Mouse (Mus musculus): ENCODE measurements at regions not wholly inside any gene's neighbourhood (a gene's known extent, or its start where the extent isn't known, plus 50 kb on each side); places are given as distances from the start of the nearest gene placed in this dataset.
A peak's percentile ranks its signal among the peaks of the same experiment; 100 is the strongest.

GRCm38 (mm10) chr9:6651572-6652236 is 382.1 kb upstream of the Ddi1 start:
- no peak for ATAC-seq (ENCODE audit: insufficient number of reproducible peaks, insufficient read depth, low FRiP score, low read depth)
- Histone ChIP-seq H3K27me3 (ENCODE audit: control insufficient read depth, insufficient read depth, low read length) (no peaks in the 10 kb centered on the region), H3K9me3 (ENCODE audit: control insufficient read depth, low read depth, low read length) (no peaks in the 10 kb centered on the region), H3K4me3 (ENCODE audit: low read depth, low read length) (no peak overlapping the region), H3K36me3 (ENCODE audit: control insufficient read depth, insufficient read depth, low read length) (no peaks in the 10 kb centered on the region), H3K9ac (replicated peaks; ENCODE audit: low read depth, low read length) (no peak overlapping the region), H3K4me1 (ENCODE audit: control insufficient read depth, insufficient read depth, low read length) (no peaks in the 10 kb centered on the region), H3K4me2 (replicated peaks; ENCODE audit: low read depth, low read length) (no peak overlapping the region), H3K27ac (ENCODE audit: low read length) (no peak overlapping the region)
- 90% methylated on average over 6 of the region's 6 CpGs for WGBS

GRCm38 (mm10) chr9:6645796-6646309 is 376.2 kb upstream of the Ddi1 start:
- Histone ChIP-seq H3K27ac (ENCODE audit: low read length) (no peak overlapping the region), H3K4me2 (replicated peaks; ENCODE audit: low read depth, low read length) (no peak overlapping the region), H3K36me3 (ENCODE audit: control insufficient read depth, insufficient read depth, low read length) (no peaks in the 10 kb centered on the region), H3K27me3 (ENCODE audit: control insufficient read depth, insufficient read depth, low read length) (no peaks in the 10 kb centered on the region), H3K9ac (replicated peaks; ENCODE audit: low read depth, low read length) (no peak overlapping the region), H3K4me1 (ENCODE audit: control insufficient read depth, insufficient read depth, low read length) (no peaks in the 10 kb centered on the region), H3K4me3 (ENCODE audit: low read depth, low read length) (no peak overlapping the region), H3K9me3 (ENCODE audit: control insufficient read depth, low read depth, low read length) (no peaks in the 10 kb centered on the region)
- WGBS, result 49% methylated on average over 3 of the region's 3 CpGs
- ATAC-seq (ENCODE audit: insufficient number of reproducible peaks, insufficient read depth, low FRiP score, low read depth), result peak; percentile 37; the same call in 1 of the 2 replicates

- Histone ChIP-seq H3K36me3 (ENCODE audit: control insufficient read depth, insufficient read depth, low read length) (no peaks in the 10 kb centered on the region), H3K27me3 (ENCODE audit: control insufficient read depth, insufficient read depth, low read length) (no peaks in the 10 kb centered on the region), H3K27ac (ENCODE audit: low read length) (no peak overlapping the region), H3K4me3 (ENCODE audit: low read depth, low read length) (no peak overlapping the region), H3K9ac (replicated peaks; ENCODE audit: low read depth, low read length) (no peak overlapping the region), H3K4me2 (replicated peaks; ENCODE audit: low read depth, low read length) (no peak overlapping the region), H3K4me1 (ENCODE audit: control insufficient read depth, insufficient read depth, low read length) (no peaks in the 10 kb centered on the region), H3K9me3 (ENCODE audit: control insufficient read depth, low read depth, low read length) (no peaks in the 10 kb centered on the region)
- WGBS, result 70% methylated on average over 2 of the region's 2 CpGs
- ATAC-seq (ENCODE audit: insufficient number of reproducible peaks, insufficient read depth, low FRiP score, low read depth), result no peak
Measured at GRCm38 (mm10) chr9:6645321-6645720, 375.7 kb upstream of the Ddi1 start.

DNA sequence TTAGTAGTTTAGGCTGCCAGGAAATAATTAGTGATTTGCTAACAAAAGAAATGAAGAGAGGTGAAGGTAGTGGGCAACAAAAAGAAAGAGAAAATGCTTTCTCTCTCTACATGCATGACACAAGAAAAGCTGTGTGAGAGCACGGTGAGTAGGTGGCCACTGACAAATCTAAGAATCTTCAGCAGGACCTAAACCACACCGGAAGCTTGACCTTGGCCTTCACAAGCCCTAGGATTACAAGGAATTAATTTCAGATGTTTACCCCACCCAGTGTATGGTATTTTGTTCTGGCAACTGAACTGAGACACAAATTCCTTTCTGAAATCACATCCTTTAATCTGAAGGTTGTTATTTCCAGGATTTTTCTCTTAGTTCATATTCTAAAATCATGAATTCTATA is 347.5 kb upstream of the Ddi1 start:
- Histone ChIP-seq H3K4me3 (ENCODE audit: low read depth, low read length) (no peak overlapping the region), H3K4me2 (replicated peaks; ENCODE audit: low read depth, low read length) (no peak overlapping the region), H3K36me3 (ENCODE audit: control insufficient read depth, insufficient read depth, low read length) (no peaks in the 10 kb centered on the region), H3K27me3 (ENCODE audit: control insufficient read depth, insufficient read depth, low read length) (no peaks in the 10 kb centered on the region), H3K9ac (replicated peaks; ENCODE audit: low read depth, low read length) (no peak overlapping the region), H3K27ac (ENCODE audit: low read length) (no peak overlapping the region), H3K4me1 (ENCODE audit: control insufficient read depth, insufficient read depth, low read length) (no peaks in the 10 kb centered on the region), H3K9me3 (ENCODE audit: control insufficient read depth, low read depth, low read length) (no peaks in the 10 kb centered on the region)
- 67% methylated on average over 2 of the region's 2 CpGs for WGBS
- ATAC-seq (ENCODE audit: insufficient number of reproducible peaks, insufficient read depth, low FRiP score, low read depth), result no peak

- H3K27ac ChIP-seq (ENCODE audit: low read length), result no peak overlapping the region
- WGBS, result 97% methylated on average over 1 of the region's 1 CpGs
Measured at GRCm38 (mm10) chr9:6609284-6609627, 339.6 kb upstream of the Ddi1 start.

GRCm38 (mm10) chr9:6608428-6609283 is 339.0 kb upstream of the Ddi1 start:
- Histone ChIP-seq H3K4me1 (ENCODE audit: control insufficient read depth, insufficient read depth, low read length) (no peaks in the 10 kb centered on the region), H3K9me3 (ENCODE audit: control insufficient read depth, low read depth, low read length) (no peaks in the 10 kb centered on the region), H3K9ac (replicated peaks; ENCODE audit: low read depth, low read length) (no peak overlapping the region), H3K27ac (ENCODE audit: low read length) (no peak overlapping the region), H3K4me3 (ENCODE audit: low read depth, low read length) (no peak overlapping the region), H3K4me2 (replicated peaks; ENCODE audit: low read depth, low read length) (no peak overlapping the region), H3K36me3 (ENCODE audit: control insufficient read depth, insufficient read depth, low read length) (no peaks in the 10 kb centered on the region), H3K27me3 (ENCODE audit: control insufficient read depth, insufficient read depth, low read length) (no peaks in the 10 kb centered on the region)
- WGBS, result 58% methylated on average over 5 of the region's 5 CpGs
- ATAC-seq (ENCODE audit: insufficient number of reproducible peaks, insufficient read depth, low FRiP score, low read depth), result no peak

More at GRCm38 (mm10) chr9:6609284-6609627, 339.6 kb upstream of the Ddi1 start:
- no peak overlapping the region for H3K4me2 ChIP-seq (replicated peaks; ENCODE audit: low read depth, low read length)
- ATAC-seq (ENCODE audit: insufficient number of reproducible peaks, insufficient read depth, low FRiP score, low read depth), result no peak
- H3K4me3 ChIP-seq (ENCODE audit: low read depth, low read length), result no peak overlapping the region
- no peaks in the 10 kb centered on the region for H3K27me3 ChIP-seq (ENCODE audit: control insufficient read depth, insufficient read depth, low read length)
- no peaks in the 10 kb centered on the region for H3K36me3 ChIP-seq (ENCODE audit: control insufficient read depth, insufficient read depth, low read length)
- H3K9ac ChIP-seq (replicated peaks; ENCODE audit: low read depth, low read length), result no peak overlapping the region
- H3K4me1 ChIP-seq (ENCODE audit: control insufficient read depth, insufficient read depth, low read length), result no peaks in the 10 kb centered on the region
- no peaks in the 10 kb centered on the region for H3K9me3 ChIP-seq (ENCODE audit: control insufficient read depth, low read depth, low read length)
